Mouse (Mus musculus): ENCODE results near the gene Vmn2r111. TPM values are rescaled to one million over a fixed set of nuclear protein-coding genes. Genes with fewer than 3 reads are reported as not detected.
"Not testable (repeated sequence)": the region's sequence is repeated elsewhere in the genome, so short reads cannot be mapped to it uniquely, and the experiment has no call there.

Gene Vmn2r111
- polyA plus RNA-seq (2014; fragmentation: Nextera tagmentation; extraction: Ambion mirVana): not detected in 2 replicates

GRCm38 (mm10) chr17:22573382-22573781 is at the start of gene Vmn2r111:
Gene Vmn2r111, minus strand, starts transcription at chr17:22573482.
- WGBS: 36% methylated on average over 1 of the region's 1 CpGs
- ATAC-seq; DNase-seq (ENCODE audit: low spot score); H3K4me2 ChIP-seq (ENCODE audit: low read length); H3K27ac ChIP-seq (ENCODE audit: low read depth, low read length); H3K4me3 ChIP-seq (ENCODE audit: low read depth, low read length); H3K9me3 ChIP-seq (replicated peaks; ENCODE audit: control insufficient read depth, low read length); H3K27me3 ChIP-seq (replicated peaks; ENCODE audit: control insufficient read depth, insufficient read depth, low read length); H3K9ac ChIP-seq (ENCODE audit: low read length); H3K4me1 ChIP-seq (ENCODE audit: control insufficient read depth, insufficient read depth, low read length); H3K36me3 ChIP-seq (ENCODE audit: control insufficient read depth, insufficient read depth, low read length): not testable (repeated sequence)

DNA sequence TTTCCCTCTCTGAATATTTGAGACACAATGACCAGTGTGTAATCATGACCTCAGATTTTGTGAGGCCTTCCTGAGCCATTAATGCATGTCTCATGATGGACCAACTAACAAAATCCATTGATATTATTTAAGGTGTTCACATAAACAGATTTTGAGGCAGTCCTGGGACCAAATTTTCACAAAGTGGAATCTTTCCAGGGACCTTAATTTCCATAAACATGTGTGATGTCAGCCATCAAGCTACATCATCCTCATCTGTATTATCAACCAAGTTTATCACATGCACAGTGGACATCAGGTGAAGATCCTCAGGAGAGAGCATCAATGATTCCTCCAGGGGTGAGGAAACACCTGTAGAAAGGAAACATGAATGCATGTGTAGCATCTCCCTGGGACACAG is 27.4 kb upstream of the Vmn2r111 start, which contains the start of gene Vmn2r112:
Gene Vmn2r112, plus strand, starts transcription at position 301 of the 400 bp plus-strand sequence.
- not testable (repeated sequence) for H3K9me3 ChIP-seq (replicated peaks; ENCODE audit: control insufficient read depth, low read length); H3K4me3 ChIP-seq (ENCODE audit: low read depth, low read length); H3K4me1 ChIP-seq (ENCODE audit: control insufficient read depth, insufficient read depth, low read length); H3K27me3 ChIP-seq (replicated peaks; ENCODE audit: control insufficient read depth, insufficient read depth, low read length); H3K9ac ChIP-seq (ENCODE audit: low read length); DNase-seq (ENCODE audit: low spot score); H3K36me3 ChIP-seq (ENCODE audit: control insufficient read depth, insufficient read depth, low read length); H3K27ac ChIP-seq (ENCODE audit: low read depth, low read length); H3K4me2 ChIP-seq (ENCODE audit: low read length); ATAC-seq

DNA sequence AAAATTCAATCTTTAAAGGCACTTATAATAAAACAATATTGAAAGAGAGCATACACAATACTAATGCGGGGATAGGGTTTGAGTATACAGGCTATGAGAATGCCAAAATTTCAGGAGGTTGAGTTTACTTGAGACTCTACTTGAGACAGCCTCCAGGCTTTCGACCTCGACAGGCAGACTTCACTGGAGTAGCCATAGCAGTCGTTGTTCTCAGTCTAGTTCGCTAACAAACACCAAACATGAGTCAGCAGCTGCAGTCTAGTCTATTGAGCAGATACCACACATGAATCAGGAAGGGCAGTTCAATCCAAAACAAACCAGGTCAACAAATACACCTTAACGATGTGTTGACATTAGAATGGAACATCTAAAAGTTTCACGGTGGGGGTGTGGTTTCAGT is 52.8 kb downstream of the Vmn2r111 start:
- H3K27me3 ChIP-seq (replicated peaks; ENCODE audit: control insufficient read depth, insufficient read depth, low read length); H3K27ac ChIP-seq (ENCODE audit: low read depth, low read length); H3K4me3 ChIP-seq (ENCODE audit: low read depth, low read length); H3K4me1 ChIP-seq (ENCODE audit: control insufficient read depth, insufficient read depth, low read length); DNase-seq (ENCODE audit: low spot score); H3K36me3 ChIP-seq (ENCODE audit: control insufficient read depth, insufficient read depth, low read length); H3K9ac ChIP-seq (ENCODE audit: low read length); H3K9me3 ChIP-seq (replicated peaks; ENCODE audit: control insufficient read depth, low read length); ATAC-seq; H3K4me2 ChIP-seq (ENCODE audit: low read length): not testable (repeated sequence)
- 85% methylated on average over 7 of the region's 7 CpGs for WGBS

GRCm38 (mm10) chr17:22520037-22520436 is 53.2 kb downstream of the Vmn2r111 start:
- H3K36me3 ChIP-seq (ENCODE audit: control insufficient read depth, insufficient read depth, low read length); H3K4me1 ChIP-seq (ENCODE audit: control insufficient read depth, insufficient read depth, low read length); H3K9ac ChIP-seq (ENCODE audit: low read length); H3K27me3 ChIP-seq (replicated peaks; ENCODE audit: control insufficient read depth, insufficient read depth, low read length); H3K9me3 ChIP-seq (replicated peaks; ENCODE audit: control insufficient read depth, low read length); ATAC-seq; H3K4me2 ChIP-seq (ENCODE audit: low read length); DNase-seq (ENCODE audit: low spot score); H3K4me3 ChIP-seq (ENCODE audit: low read depth, low read length); H3K27ac ChIP-seq (ENCODE audit: low read depth, low read length): not testable (repeated sequence)
- 62% methylated on average over 3 of the region's 3 CpGs for WGBS

DNA sequence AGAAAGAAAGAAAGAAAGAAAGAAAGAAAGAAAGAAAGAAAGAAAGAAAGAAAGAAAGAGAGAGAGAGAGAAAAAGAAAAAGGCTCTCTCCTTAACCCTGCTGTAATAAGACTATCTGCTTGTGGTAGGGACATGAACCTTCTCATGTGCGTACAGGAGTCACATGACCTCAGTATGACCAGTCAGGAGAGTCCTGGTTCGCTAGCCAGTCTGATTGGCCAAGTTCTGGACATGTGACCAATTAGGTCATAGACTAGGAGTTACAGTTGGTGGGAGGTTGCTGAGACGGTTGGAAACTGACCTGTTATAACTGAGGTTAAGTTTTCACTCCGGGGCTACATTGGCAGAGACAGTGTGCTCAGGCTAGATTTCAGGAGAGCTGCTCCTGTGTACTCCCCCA is 76.2 kb downstream of the Vmn2r111 start:
- Histone ChIP-seq H3K27ac (ENCODE audit: low read depth, low read length) (no peak overlapping the region), H3K27me3 (replicated peaks; ENCODE audit: control insufficient read depth, insufficient read depth, low read length) (no peaks in the 10 kb centered on the region), H3K9ac (ENCODE audit: low read length) (no peak overlapping the region), H3K9me3 (replicated peaks; ENCODE audit: control insufficient read depth, low read length) (no peaks in the 10 kb centered on the region; the same call in 1 of the 2 replicates), H3K4me2 (ENCODE audit: low read length) (no peak overlapping the region), H3K4me3 (ENCODE audit: low read depth, low read length) (no peak overlapping the region), H3K4me1 (ENCODE audit: control insufficient read depth, insufficient read depth, low read length) (no peaks in the 10 kb centered on the region), H3K36me3 (ENCODE audit: control insufficient read depth, insufficient read depth, low read length) (no peaks in the 10 kb centered on the region)
- DNase-seq (ENCODE audit: low spot score) (no peak), ATAC-seq (no peak)
- 70% methylated on average over 4 of the region's 4 CpGs for WGBS

Other genes with a start within 250 kb of the Vmn2r111 start
- 19.8 and 23.8 TPM in 2 replicates for gene Zfp944, start 212.1 kb downstream of the Vmn2r111 start, polyA plus RNA-seq (2014; fragmentation: Nextera tagmentation; extraction: Ambion mirVana)
- 7.2 and 11.9 TPM in 2 replicates for gene Zfp758, start 212.0 kb downstream of the Vmn2r111 start, polyA plus RNA-seq (2014; fragmentation: Nextera tagmentation; extraction: Ambion mirVana)
- gene Zfp946, start 149.3 kb downstream of the Vmn2r111 start, polyA plus RNA-seq (2014; fragmentation: Nextera tagmentation; extraction: Ambion mirVana): 29.8 and 37.7 TPM in 2 replicates
- gene Vmn2r112, start 27.5 kb upstream of the Vmn2r111 start, polyA plus RNA-seq (2014; fragmentation: Nextera tagmentation; extraction: Ambion mirVana): not detected in 2 replicates